Mouse (Mus musculus) left cerebral cortex, postnatal 14 days (tissue): Measurements from ENCODE around the gene Slc46a2. TPM values are rescaled to one million over a fixed set of nuclear protein-coding genes. Genes with fewer than 3 reads are reported as not detected.

ENCODE experiments used
- DNase-seq, 2 experiments: peaks; one replicate each; pipeline ENCODE4 v3.0.0; 2021 to 2022; ENCODE audit warnings: low spot score in 2 of 2, mixed read lengths in 1 of 2
- intact Hi-C: fragments of 180-260 bp; cut with DNase I; formaldehyde crosslinking; loops from one replicate; pipeline ENCODE4 v1.15.1; 2025
- total RNA-seq, 2 experiments: library from RNA; stranded (reverse); gene quantifications; 2 replicates each; pipeline ENCODE4 v1.2.3; 2021

Slc46a2 gene
- total RNA-seq, 2 experiments from 2014 or later = not detected

GRCm38 (mm10) chr4:59868086-59868485, 46.8 kb downstream of the Slc46a2 start:
- intact Hi-C loops = no loop called here
- DNase-seq = peak; percentile 56 to 72

GRCm38 (mm10) chr4:59863869-59864268, 51.0 kb downstream of the Slc46a2 start:
- intact Hi-C loops = no loop called here
- DNase-seq = no peak

GRCm38 (mm10) chr4:59862335-59862734, 52.5 kb downstream of the Slc46a2 start:
- DNase-seq = no peak
- intact Hi-C loops = no loop called here

- DNase-seq = peak; percentile 32 to 72
- intact Hi-C loops = no loop called here
Measured at GRCm38 (mm10) chr4:59861871-59862270, 53.0 kb downstream of the Slc46a2 start.

GRCm38 (mm10) chr4:59860431-59860830, 54.4 kb downstream of the Slc46a2 start:
- DNase-seq = no peak
- intact Hi-C loops = no loop called here

GRCm38 (mm10) chr4:59859693-59860425, 55.0 kb downstream of the Slc46a2 start:
- intact Hi-C loops = no loop called here
- peak in 1 of 2 experiments; percentile 45 for DNase-seq

Other genes starting within 250 kb of the Slc46a2 start
- gene Inip, start 113.5 kb downstream of the Slc46a2 start, total RNA-seq = 10 to 100 TPM; 24.2 to 24.6 TPM
- 10 to 100 TPM; 40.4 to 41.3 TPM for gene Snx30, start 109.2 kb downstream of the Slc46a2 start, total RNA-seq
- not detected for gene Mup4, start 45.7 kb upstream of the Slc46a2 start, total RNA-seq
- not detected for gene Mup6, start 49.2 kb upstream of the Slc46a2 start, total RNA-seq
- not detected for gene Mup7, start 155.4 kb upstream of the Slc46a2 start, total RNA-seq
- gene Mup2, start 239.2 kb upstream of the Slc46a2 start, total RNA-seq = not detected